Mouse (Mus musculus): ENCODE results near the gene Fgf11. TPM values are rescaled to one million over a fixed set of nuclear protein-coding genes. Genes with fewer than 3 reads are reported as not detected.

The Fgf11 gene
- polyA plus RNA-seq, 1 experiment, result 3.6 TPM

GRCm38 (mm10) chr11:69757303-69758089 is 44.2 kb downstream of the Fgf11 start:
- WGBS, result 22% methylated on average over 9 of the region's 9 CpGs
- H3K36me3 ChIP-seq (ENCODE audit: control insufficient read depth, insufficient read depth, low read length), result 0 out of 2 replicates have a peak, but pooled peaks cover 1% of the 10 kb centered on the region
- no peaks in the 10 kb centered on the region for H3K27me3 ChIP-seq (ENCODE audit: control insufficient read depth, insufficient read depth, low read length)
- H3K27ac ChIP-seq (ENCODE audit: insufficient read depth, low read depth, low read length), result peak overlapping the region; percentile 68; the same call in 1 of the 2 replicates
- TF ChIP-seq CTCF (IDR thresholded peaks at IDR 0.05; ENCODE audit: extremely low read depth, insufficient read length, insufficient replicate concordance, low read depth, low read length), result no peak
- no peak for TF ChIP-seq POLR2A (IDR thresholded peaks at IDR 0.05; ENCODE audit: low read depth, low read length)
- H3K4me1 ChIP-seq (ENCODE audit: control insufficient read depth, insufficient read depth, insufficient read length, low read length), result peaks cover 10% of the 10 kb centered on the region
- H3K4me3 ChIP-seq (ENCODE audit: low read depth, low read length), result peak overlapping the region; percentile 62

DNA sequence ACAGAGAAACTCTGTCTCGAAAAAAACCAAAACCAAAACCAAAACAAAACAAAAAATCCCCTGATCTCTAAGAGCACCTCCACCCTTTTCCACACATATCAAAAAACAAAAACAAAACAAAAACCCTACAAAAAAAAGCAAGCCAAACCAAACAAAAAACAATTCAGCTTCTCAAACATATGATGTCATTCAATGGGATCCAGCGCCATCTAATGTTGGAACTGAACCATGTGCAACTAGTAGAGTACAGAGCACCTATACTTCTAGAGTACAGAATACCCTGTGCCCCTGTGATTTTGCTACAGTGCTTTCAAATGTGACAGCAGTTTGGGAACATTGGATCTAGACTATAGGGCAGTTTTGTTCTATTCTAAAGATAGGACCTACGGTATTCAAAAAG is 47.0 kb downstream of the Fgf11 start:
- H3K36me3 ChIP-seq (ENCODE audit: control insufficient read depth, insufficient read depth, low read length), result 0 out of 2 replicates have a peak, but pooled peaks cover 1% of the 10 kb centered on the region
- H3K4me3 ChIP-seq (ENCODE audit: low read depth, low read length), result no peak overlapping the region
- no peak for TF ChIP-seq CTCF (IDR thresholded peaks at IDR 0.05; ENCODE audit: extremely low read depth, insufficient read length, insufficient replicate concordance, low read depth, low read length)
- no peak for TF ChIP-seq POLR2A (IDR thresholded peaks at IDR 0.05; ENCODE audit: low read depth, low read length)
- H3K27ac ChIP-seq (ENCODE audit: insufficient read depth, low read depth, low read length), result no peak overlapping the region
- peaks cover 12% of the 10 kb centered on the region for H3K4me1 ChIP-seq (ENCODE audit: control insufficient read depth, insufficient read depth, insufficient read length, low read length)
- no peaks in the 10 kb centered on the region for H3K27me3 ChIP-seq (ENCODE audit: control insufficient read depth, insufficient read depth, low read length)
- WGBS, result 18% methylated on average over 3 of the region's 3 CpGs

DNA sequence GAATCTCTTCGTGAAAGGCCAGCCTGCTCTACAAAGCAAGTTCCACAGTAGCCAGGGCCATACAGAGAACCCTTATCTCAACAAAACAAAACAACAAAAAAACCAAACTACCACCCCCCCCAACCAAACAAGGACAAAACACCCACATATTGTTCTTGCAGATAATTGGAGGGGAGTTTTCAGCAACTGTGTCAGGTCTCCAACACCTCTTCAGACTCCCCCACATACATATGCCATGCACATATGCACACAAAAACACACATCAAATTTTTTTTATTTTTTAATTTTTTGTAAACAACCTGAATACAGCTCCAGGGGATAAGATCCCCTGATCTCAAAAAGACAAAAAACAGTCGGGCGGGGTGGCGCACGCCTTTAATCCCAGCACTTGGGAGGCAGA is 47.4 kb downstream of the Fgf11 start:
- H3K27me3 ChIP-seq (ENCODE audit: control insufficient read depth, insufficient read depth, low read length), result no peaks in the 10 kb centered on the region
- H3K27ac ChIP-seq (ENCODE audit: insufficient read depth, low read depth, low read length), result no peak overlapping the region
- H3K4me1 ChIP-seq (ENCODE audit: control insufficient read depth, insufficient read depth, insufficient read length, low read length), result peaks cover 9% of the 10 kb centered on the region
- 77% methylated on average over 5 of the region's 5 CpGs for WGBS
- no peak for TF ChIP-seq POLR2A (IDR thresholded peaks at IDR 0.05; ENCODE audit: low read depth, low read length)
- no peak for TF ChIP-seq CTCF (IDR thresholded peaks at IDR 0.05; ENCODE audit: extremely low read depth, insufficient read length, insufficient replicate concordance, low read depth, low read length)
- H3K4me3 ChIP-seq (ENCODE audit: low read depth, low read length), result no peak overlapping the region
- 0 out of 2 replicates have a peak, but pooled peaks cover 1% of the 10 kb centered on the region for H3K36me3 ChIP-seq (ENCODE audit: control insufficient read depth, insufficient read depth, low read length)

DNA sequence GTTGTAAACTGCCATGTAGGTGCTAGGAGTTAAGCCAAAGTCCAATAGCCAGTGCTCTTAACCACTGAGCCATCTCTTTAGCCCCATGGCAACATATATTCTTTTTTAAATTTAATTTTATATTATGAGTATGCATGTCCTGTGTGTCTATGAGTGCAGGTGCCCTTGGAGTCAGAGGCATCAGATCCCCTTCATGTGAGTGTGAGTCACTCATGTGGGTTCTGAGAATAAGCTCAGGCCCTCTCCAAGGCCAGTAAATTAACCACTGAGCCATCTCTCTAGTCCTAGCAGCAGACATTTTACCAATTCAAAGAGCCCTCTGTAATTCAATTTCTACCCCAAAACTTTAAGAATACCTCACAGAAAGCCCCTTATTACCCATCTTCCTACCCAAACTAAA is 49.0 kb downstream of the Fgf11 start:
- Histone ChIP-seq H3K27ac (ENCODE audit: insufficient read depth, low read depth, low read length) (no peak overlapping the region), H3K36me3 (ENCODE audit: control insufficient read depth, insufficient read depth, low read length) (peaks cover 6% of the 10 kb centered on the region), H3K27me3 (ENCODE audit: control insufficient read depth, insufficient read depth, low read length) (no peaks in the 10 kb centered on the region), H3K4me1 (ENCODE audit: control insufficient read depth, insufficient read depth, insufficient read length, low read length) (peaks cover 9% of the 10 kb centered on the region), H3K4me3 (ENCODE audit: low read depth, low read length) (no peak overlapping the region)
- no peak for TF ChIP-seq POLR2A (IDR thresholded peaks at IDR 0.05; ENCODE audit: low read depth, low read length)
- TF ChIP-seq CTCF (IDR thresholded peaks at IDR 0.05; ENCODE audit: extremely low read depth, insufficient read length, insufficient replicate concordance, low read depth, low read length), result no peak

- H3K4me1 ChIP-seq (ENCODE audit: control insufficient read depth, insufficient read depth, insufficient read length, low read length), result peaks cover 7% of the 10 kb centered on the region
- 44% methylated on average over 3 of the region's 3 CpGs for WGBS
- H3K27me3 ChIP-seq (ENCODE audit: control insufficient read depth, insufficient read depth, low read length), result no peaks in the 10 kb centered on the region
- TF ChIP-seq CTCF (IDR thresholded peaks at IDR 0.05; ENCODE audit: extremely low read depth, insufficient read length, insufficient replicate concordance, low read depth, low read length) (no peak), POLR2A (IDR thresholded peaks at IDR 0.05; ENCODE audit: low read depth, low read length) (no peak)
- no peak overlapping the region for H3K27ac ChIP-seq (ENCODE audit: insufficient read depth, low read depth, low read length)
- no peak overlapping the region for H3K4me3 ChIP-seq (ENCODE audit: low read depth, low read length)
- peaks cover 14% of the 10 kb centered on the region for H3K36me3 ChIP-seq (ENCODE audit: control insufficient read depth, insufficient read depth, low read length)
Measured at GRCm38 (mm10) chr11:69751635-69752034, 50.0 kb downstream of the Fgf11 start.

Other genes with a start within 250 kb of the Fgf11 start
- 0.79 and 1.5 TPM in 2 replicates for gene Efnb3, start 241.7 kb downstream of the Fgf11 start, polyA plus RNA-seq (2012; rRNA removed)
- gene Wrap53, start 221.6 kb downstream of the Fgf11 start, polyA plus RNA-seq (2012; rRNA removed), result 11.4 and 20.2 TPM in 2 replicates
- 28.2 and 57.1 TPM in 2 replicates for gene Trp53, start 221.5 kb downstream of the Fgf11 start, polyA plus RNA-seq (2012; rRNA removed)
- gene Atp1b2, start 195.9 kb downstream of the Fgf11 start, polyA plus RNA-seq (2012; rRNA removed), result 2.5 and 4.5 TPM in 2 replicates
- not detected in 2 replicates for gene Shbg, start 184.0 kb downstream of the Fgf11 start, polyA plus RNA-seq (2012; rRNA removed)
- gene Sat2, start 179.8 kb downstream of the Fgf11 start, polyA plus RNA-seq (2012; rRNA removed), result 0.44 and 0.49 TPM in 2 replicates
- gene Fxr2, start 168.9 kb downstream of the Fgf11 start, polyA plus RNA-seq (2012; rRNA removed), result 13.4 and 29.2 TPM in 2 replicates
- 0.43 TPM in 1 of 2 replicates, not detected in the other for gene Sox15, start 146.5 kb downstream of the Fgf11 start, polyA plus RNA-seq (2012; rRNA removed)
- 79.7 and 135 TPM in 2 replicates for gene Mpdu1, start 139.2 kb downstream of the Fgf11 start, polyA plus RNA-seq (2012; rRNA removed)
- 20.9 and 24.7 TPM in 2 replicates for gene Cd68, start 135.7 kb downstream of the Fgf11 start, polyA plus RNA-seq (2012; rRNA removed)
- 92.1 and 134 TPM in 2 replicates for gene Eif4a1, start 129.4 kb downstream of the Fgf11 start, polyA plus RNA-seq (2012; rRNA removed)
- 15.4 and 24.6 TPM in 2 replicates for gene Senp3, start 119.8 kb downstream of the Fgf11 start, polyA plus RNA-seq (2012; rRNA removed)
- gene Tnfsf13, start 116.1 kb downstream of the Fgf11 start, polyA plus RNA-seq (2012; rRNA removed), result 6.9 and 11.6 TPM in 2 replicates
- gene Tnfsf12, start 106.0 kb downstream of the Fgf11 start, polyA plus RNA-seq (2012; rRNA removed), result 11.9 and 13.7 TPM in 2 replicates
- gene Tnfsfm13, start 105.8 kb downstream of the Fgf11 start, polyA plus RNA-seq (2012; rRNA removed), result 1.8 and 2.3 TPM in 2 replicates
- 22.5 and 62.3 TPM in 2 replicates for gene Polr2a, start 43.2 kb downstream of the Fgf11 start, polyA plus RNA-seq (2012; rRNA removed)
- 0.08 and 0.16 TPM in 2 replicates for gene Slc35g3, start 39.9 kb downstream of the Fgf11 start, polyA plus RNA-seq (2012; rRNA removed)
- gene Zbtb4, start 35.9 kb downstream of the Fgf11 start, polyA plus RNA-seq (2012; rRNA removed), result 12.1 and 16.5 TPM in 2 replicates
- gene Chrnb1, start 5.9 kb downstream of the Fgf11 start, polyA plus RNA-seq (2012; rRNA removed), result 5.5 and 8.7 TPM in 2 replicates
- 30.5 and 63.0 TPM in 2 replicates for gene Tmem102, start 3.8 kb upstream of the Fgf11 start, polyA plus RNA-seq (2012; rRNA removed)
- gene Gm39566, start 13.4 kb upstream of the Fgf11 start, polyA plus RNA-seq (2012; rRNA removed), result not detected in 2 replicates
- gene Spem2, start 16.6 kb upstream of the Fgf11 start, polyA plus RNA-seq (2012; rRNA removed), result not detected in 2 replicates
- gene Spem1, start 20.3 kb upstream of the Fgf11 start, polyA plus RNA-seq (2012; rRNA removed), result not detected in 2 replicates
- 11.1 and 12.0 TPM in 2 replicates for gene Nlgn2, start 35.9 kb upstream of the Fgf11 start, polyA plus RNA-seq (2012; rRNA removed)
- gene Tmem256, start 36.7 kb upstream of the Fgf11 start, polyA plus RNA-seq (2012; rRNA removed), result 98.8 and 99.3 TPM in 2 replicates
- 14.6 and 29.3 TPM in 2 replicates for gene Plscr3, start 44.5 kb upstream of the Fgf11 start, polyA plus RNA-seq (2012; rRNA removed)
- gene Tnk1, start 56.9 kb upstream of the Fgf11 start, polyA plus RNA-seq (2012; rRNA removed), result 21.1 and 46.3 TPM in 2 replicates
- not detected in 2 replicates for gene Tmem95, start 76.2 kb upstream of the Fgf11 start, polyA plus RNA-seq (2012; rRNA removed)
- 1.6 and 2.8 TPM in 2 replicates for gene Kctd11, start 79.5 kb upstream of the Fgf11 start, polyA plus RNA-seq (2012; rRNA removed)
- gene Acap1, start 93.7 kb upstream of the Fgf11 start, polyA plus RNA-seq (2012; rRNA removed), result 7.3 and 11.6 TPM in 2 replicates
- gene 2810408A11Rik, start 99.1 kb upstream of the Fgf11 start, polyA plus RNA-seq (2012; rRNA removed), result 1.8 and 2.6 TPM in 2 replicates
- gene Neurl4, start 99.2 kb upstream of the Fgf11 start, polyA plus RNA-seq (2012; rRNA removed), result 17.3 and 23.9 TPM in 2 replicates
- gene Gps2, start 112.0 kb upstream of the Fgf11 start, polyA plus RNA-seq (2012; rRNA removed), result 57.4 and 104 TPM in 2 replicates
- gene Eif5a, start 120.1 kb upstream of the Fgf11 start, polyA plus RNA-seq (2012; rRNA removed), result 136 and 230 TPM in 2 replicates
- gene Ybx2, start 133.9 kb upstream of the Fgf11 start, polyA plus RNA-seq (2012; rRNA removed), result 10.6 and 11.4 TPM in 2 replicates
- 11.2 and 12.9 TPM in 2 replicates for gene Slc2a4, start 146.3 kb upstream of the Fgf11 start, polyA plus RNA-seq (2012; rRNA removed)
- gene Cldn7, start 162.9 kb upstream of the Fgf11 start, polyA plus RNA-seq (2012; rRNA removed), result 521 and 1,844 TPM in 2 replicates
- 59.7 and 116 TPM in 2 replicates for gene Ctdnep1, start 179.3 kb upstream of the Fgf11 start, polyA plus RNA-seq (2012; rRNA removed)
- gene Elp5, start 180.7 kb upstream of the Fgf11 start, polyA plus RNA-seq (2012; rRNA removed), result 24.4 and 37.8 TPM in 2 replicates
- 211 and 564 TPM in 2 replicates for gene Gabarap, start 189.3 kb upstream of the Fgf11 start, polyA plus RNA-seq (2012; rRNA removed)
- gene Phf23, start 193.9 kb upstream of the Fgf11 start, polyA plus RNA-seq (2012; rRNA removed), result 5.7 and 12.4 TPM in 2 replicates
- gene Dvl2, start 198.7 kb upstream of the Fgf11 start, polyA plus RNA-seq (2012; rRNA removed), result 5.2 and 7.4 TPM in 2 replicates
- gene Acadvl, start 213.6 kb upstream of the Fgf11 start, polyA plus RNA-seq (2012; rRNA removed), result 65.6 and 109 TPM in 2 replicates
- 5.3 and 5.5 TPM in 2 replicates for gene Dlg4, start 215.1 kb upstream of the Fgf11 start, polyA plus RNA-seq (2012; rRNA removed)

Measured in small intestine, adult 2 months (tissue).